Mouse (Mus musculus) liver, embryonic 11.5 days (tissue): Measurements from ENCODE around the gene Stk16. TPM values are rescaled to one million over a fixed set of nuclear protein-coding genes. Genes with fewer than 3 reads are reported as not detected.

Source experiments
- ATAC-seq: fragments of 200-750 bp; cut with Nextera tagmentation; replicated peaks from 2 replicates; pipeline ENCODE4 v1.8.0; 2017; ENCODE audit warnings: moderate number of reproducible peaks, mild to moderate bottlenecking, moderate TSS enrichment, moderate library complexity; ENCODE audit not compliant: low FRiP score
- DNase-seq: peaks from one replicate; pipeline ENCODE4 v3.0.0-alpha.2; 2017; ENCODE audit warnings: low spot score
- H3K27ac ChIP-seq: fragments of 300-500 bp; sonication (generic); 2 replicates; pipeline ENCODE4 v1.5.1; 2014; ENCODE audit warnings: mild to moderate bottlenecking, low read depth, low read length, control low read depth
- H3K27me3 ChIP-seq: fragments of 300-500 bp; sonication (generic); replicated peaks from 2 replicates; pipeline ENCODE4 v1.6.1; 2014; ENCODE audit warnings: low read length, mixed read lengths; ENCODE audit not compliant: control insufficient read depth, insufficient read depth
- H3K36me3 ChIP-seq: fragments of 300-500 bp; sonication (generic); 2 replicates; pipeline ENCODE4 v1.6.1; 2014; ENCODE audit warnings: mild to moderate bottlenecking, low read length, moderate library complexity, mixed read lengths; ENCODE audit not compliant: control insufficient read depth, insufficient read depth
- H3K4me1 ChIP-seq: fragments of 300-500 bp; sonication (generic); replicated peaks from 2 replicates; pipeline ENCODE4 v1.6.1; 2014; ENCODE audit warnings: low read length, mixed read lengths; ENCODE audit not compliant: control insufficient read depth, insufficient read depth
- H3K4me2 ChIP-seq: fragments of 300-500 bp; sonication (generic); 2 replicates; pipeline ENCODE4 v1.6.1; 2014; ENCODE audit warnings: mild to moderate bottlenecking, control low read depth, moderate library complexity
- H3K4me3 ChIP-seq: fragments of 300-500 bp; sonication (generic); 2 replicates; pipeline ENCODE4 v1.5.1; 2014; ENCODE audit warnings: low read depth, low read length, control low read depth
- H3K9ac ChIP-seq: fragments of 300-500 bp; sonication (generic); 2 replicates; pipeline ENCODE4 v1.6.1; 2014; ENCODE audit warnings: low read depth, low read length, control low read depth
- H3K9me3 ChIP-seq: fragments of 300-500 bp; sonication (generic); 2 replicates; pipeline ENCODE4 v1.6.1; 2016; ENCODE audit warnings: low read length, inconsistent platforms, mixed read lengths; ENCODE audit not compliant: control insufficient read depth
- WGBS: fragments of 180-500 bp; shearing (Covaris S2); extraction: QIAGEN DNeasy Blood & Tissue Kit; methylation state at CpG from one replicate; pipeline ENCODE4 v1.1.7; 2014; 5-methylcytosine and 5-hydroxymethylcytosine counted together
- polyA plus RNA-seq: library from polyadenylated mRNA; unstranded; fragments of >200 nt; fragmentation: Nextera tagmentation; extraction: Ambion mirVana; gene quantifications from 2 replicates; pipeline ENCODE4 v1.2.1, GENCODE M21; 2014

The Stk16 gene
- polyA plus RNA-seq, 1 experiment from 2014 or later = 122 TPM

DNA sequence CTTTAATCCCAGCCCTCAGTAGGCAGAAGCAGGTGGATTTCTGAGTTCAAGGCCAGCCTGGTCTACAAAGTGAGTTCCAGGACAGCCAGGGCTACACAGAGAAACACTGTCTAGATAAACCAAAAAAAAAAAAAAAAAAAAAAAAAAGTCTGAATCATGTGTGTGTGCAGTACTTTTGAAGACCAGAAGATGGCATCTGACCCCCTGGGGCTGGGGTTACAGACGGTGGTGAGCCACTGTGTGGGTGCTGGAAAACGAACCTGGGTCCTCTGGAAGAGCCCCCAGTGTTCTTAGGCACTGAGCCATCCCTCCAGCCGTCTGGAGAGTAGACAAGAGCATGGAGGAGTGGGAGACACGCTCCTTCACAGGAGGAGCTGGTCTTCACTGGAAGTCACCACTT, 28.5 kb upstream of the Stk16 start:
- 75% methylated on average over 4 of the region's 4 CpGs for WGBS
- H3K36me3 ChIP-seq = peaks cover 35% of the 10 kb centered on the region
- no peak overlapping the region for H3K27ac ChIP-seq

DNA sequence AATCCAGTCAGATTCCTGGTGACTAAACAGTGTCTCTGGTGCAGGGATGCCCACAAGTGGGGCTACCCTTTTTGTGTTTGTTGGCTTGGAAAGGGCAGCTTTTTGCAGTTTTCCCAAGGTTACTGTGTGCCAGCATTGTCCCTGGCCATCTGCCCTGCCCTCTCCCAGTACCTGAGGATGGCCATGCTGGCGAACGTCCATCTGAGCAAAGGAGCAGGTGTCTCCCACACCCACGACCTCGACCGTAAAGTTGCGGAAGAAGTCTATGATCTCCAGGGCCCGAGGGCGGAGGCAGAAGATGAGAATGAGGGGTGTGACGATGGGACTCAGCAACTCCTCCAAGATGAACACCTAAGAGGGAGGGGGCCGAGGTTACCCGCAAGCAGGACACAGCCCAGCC, 25.1 kb upstream of the Stk16 start:
- peaks cover 9% of the 10 kb centered on the region for H3K4me1 ChIP-seq
- no peak overlapping the region for H3K9ac ChIP-seq
- ATAC-seq (no peak), DNase-seq (no peak)
- peaks cover 31% of the 10 kb centered on the region for H3K36me3 ChIP-seq
- H3K27ac ChIP-seq = no peak overlapping the region
- no peak overlapping the region for H3K4me3 ChIP-seq
- WGBS = 89% methylated on average over 11 of the region's 11 CpGs
- H3K27me3 ChIP-seq = no peaks in the 10 kb centered on the region
- no peak overlapping the region for H3K4me2 ChIP-seq
- no peaks in the 10 kb centered on the region for H3K9me3 ChIP-seq

More for the DNA sequence above, 28.5 kb upstream of the Stk16 start:
- no peak overlapping the region for H3K4me2 ChIP-seq
- no peak for ATAC-seq
- no peak overlapping the region for H3K4me3 ChIP-seq
- no peaks in the 10 kb centered on the region for H3K27me3 ChIP-seq
- peaks cover 18% of the 10 kb centered on the region for H3K4me1 ChIP-seq
- H3K9ac ChIP-seq = no peak overlapping the region
- no peaks in the 10 kb centered on the region for H3K9me3 ChIP-seq
- DNase-seq = no peak

- H3K4me1 ChIP-seq = peaks cover 9% of the 10 kb centered on the region; the same call in 1 of the 2 replicates
- DNase-seq (no peak), ATAC-seq (no peak)
- H3K4me2 ChIP-seq = no peak overlapping the region
- no peaks in the 10 kb centered on the region for H3K9me3 ChIP-seq
- H3K27ac ChIP-seq = no peak overlapping the region
- no peak overlapping the region for H3K4me3 ChIP-seq
- H3K36me3 ChIP-seq = peaks cover 31% of the 10 kb centered on the region
- no peak overlapping the region for H3K9ac ChIP-seq
- no peaks in the 10 kb centered on the region for H3K27me3 ChIP-seq
Measured at GRCm38 (mm10) chr1:75187126-75187525, 23.5 kb upstream of the Stk16 start.

DNA sequence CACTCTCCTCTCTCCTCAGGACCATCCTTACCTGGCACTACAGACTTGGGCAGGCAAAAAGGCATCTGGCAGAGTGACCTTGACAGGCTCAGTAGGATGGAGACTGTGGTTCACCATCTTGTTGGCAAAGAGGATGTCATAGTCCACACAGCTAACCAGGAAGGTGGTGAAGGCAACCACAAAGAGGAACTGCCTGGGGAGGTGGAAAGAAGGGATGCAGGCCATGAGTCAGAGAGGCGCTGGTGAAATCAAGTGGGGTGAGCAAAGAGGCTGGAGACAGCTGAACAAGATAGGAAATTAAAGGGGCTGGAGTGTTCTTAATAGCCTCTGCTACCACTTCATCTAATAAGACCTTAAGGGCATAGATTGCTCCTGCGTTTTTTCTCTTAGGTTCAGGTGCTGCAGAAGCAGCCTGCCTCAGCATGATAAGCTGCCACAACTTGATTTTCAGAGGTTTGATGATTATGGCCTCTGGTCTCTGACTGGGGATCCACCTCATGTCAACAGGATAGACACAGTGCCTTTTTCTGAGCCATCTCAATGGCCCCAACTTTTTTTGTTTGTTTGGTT, 22.6 kb upstream of the Stk16 start:
- H3K27me3 ChIP-seq = no peaks in the 10 kb centered on the region
- H3K27ac ChIP-seq = no peak overlapping the region
- WGBS = 49% methylated on average over 2 of the region's 2 CpGs
- H3K9ac ChIP-seq = no peak overlapping the region
- H3K4me2 ChIP-seq = no peak overlapping the region
- ATAC-seq (no peak), DNase-seq (no peak)
- no peak overlapping the region for H3K4me3 ChIP-seq
- H3K9me3 ChIP-seq = no peaks in the 10 kb centered on the region
- H3K4me1 ChIP-seq = peaks cover 10% of the 10 kb centered on the region; the same call in 1 of the 2 replicates
- peaks cover 22% of the 10 kb centered on the region for H3K36me3 ChIP-seq

GRCm38 (mm10) chr1:75190577-75190976, 20.1 kb upstream of the Stk16 start:
- DNase-seq = no peak
- Histone ChIP-seq H3K4me2 (peak overlapping the region; percentile 78), H3K9me3 (no peaks in the 10 kb centered on the region), H3K9ac (peak overlapping the region; percentile 78), H3K4me1 (peaks cover 14% of the 10 kb centered on the region; the same call in 1 of the 2 replicates), H3K27ac (no peak overlapping the region), H3K27me3 (no peaks in the 10 kb centered on the region), H3K4me3 (peak overlapping the region; percentile 78), H3K36me3 (peaks cover 18% of the 10 kb centered on the region)
- ATAC-seq = no peak
- WGBS = 33% methylated on average over 2 of the region's 2 CpGs

GRCm38 (mm10) chr1:75191258-75191621, 19.4 kb upstream of the Stk16 start:
- no peaks in the 10 kb centered on the region for H3K27me3 ChIP-seq
- peaks cover 14% of the 10 kb centered on the region; the same call in 1 of the 2 replicates for H3K4me1 ChIP-seq
- DNase-seq (no peak), ATAC-seq (no peak)
- peak overlapping the region; percentile 78 for H3K4me3 ChIP-seq
- H3K27ac ChIP-seq = 0 out of 2 replicates have a peak overlapping the region, but pooled peaks have one; percentile 92
- peak overlapping the region; percentile 78 for H3K4me2 ChIP-seq
- H3K36me3 ChIP-seq = peaks cover 18% of the 10 kb centered on the region
- peak overlapping the region; percentile 78 for H3K9ac ChIP-seq
- 43% methylated on average over 5 of the region's 5 CpGs for WGBS
- no peaks in the 10 kb centered on the region for H3K9me3 ChIP-seq

GRCm38 (mm10) chr1:75191622-75192402, 18.8 kb upstream of the Stk16 start, which contains the start of the genes Ankzf1 and Atg9a:
Gene Ankzf1, plus strand, starts transcription at chr1:75192151.
Gene Atg9a, minus strand, starts transcription at chr1:75192196.
- ATAC-seq (peak; percentile 99), DNase-seq (peak; percentile 93)
- Histone ChIP-seq H3K27me3 (no peaks in the 10 kb centered on the region), H3K4me2 (peak within 1 kb of the TSS; percentile 78), H3K9me3 (no peaks in the 10 kb centered on the region), H3K4me1 (peaks cover 14% of the 10 kb centered on the region; the same call in 1 of the 2 replicates), H3K4me3 (peak within 1 kb of the TSS; percentile 78), H3K36me3 (peaks cover 16% of the 10 kb centered on the region), H3K27ac (peak within 1 kb of the TSS; percentile 92), H3K9ac (peak within 1 kb of the TSS; percentile 82)
- WGBS = 1% methylated on average over 56 of the region's 56 CpGs

DNA sequence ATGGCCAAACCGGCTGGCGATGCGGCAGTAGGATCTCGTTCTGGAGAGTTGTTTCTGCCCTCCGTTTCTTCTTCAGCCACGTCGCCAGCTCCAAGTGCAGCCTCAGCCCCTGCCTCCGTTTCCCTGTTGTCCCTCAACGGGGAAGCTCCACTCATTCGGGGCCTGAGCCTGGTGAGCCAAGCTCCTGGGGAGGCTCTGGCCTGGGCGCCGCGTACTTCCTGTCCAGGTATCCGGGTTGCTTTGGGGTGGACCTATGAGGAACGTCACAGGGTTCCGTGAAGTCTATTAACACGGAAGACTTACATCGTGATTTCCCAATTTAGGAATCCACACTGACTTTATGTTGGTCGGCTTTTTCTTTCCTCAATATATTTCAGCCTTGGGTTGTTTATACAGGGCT, 18.2 kb upstream of the Stk16 start:
- no peak for DNase-seq
- H3K4me2 ChIP-seq = peak overlapping the region; percentile 78
- peak; percentile 46; the same call in 1 of the 2 replicates for ATAC-seq
- peak overlapping the region; percentile 82 for H3K9ac ChIP-seq
- peak overlapping the region; percentile 92 for H3K27ac ChIP-seq
- H3K4me3 ChIP-seq = peak overlapping the region; percentile 78
- WGBS = under 1% methylated on average over 19 of the region's 19 CpGs
- H3K36me3 ChIP-seq = peaks cover 18% of the 10 kb centered on the region
- peaks cover 14% of the 10 kb centered on the region; the same call in 1 of the 2 replicates for H3K4me1 ChIP-seq
- H3K27me3 ChIP-seq = no peaks in the 10 kb centered on the region
- H3K9me3 ChIP-seq = no peaks in the 10 kb centered on the region
